Mouse (Mus musculus): ENCODE results near the gene Gm21887.
"Not testable (repeated sequence)": the region's sequence is repeated elsewhere in the genome, so short reads cannot be mapped to it uniquely, and the experiment has no call there.

- TF ChIP-seq CTCF, EP300 (IDR thresholded peaks at IDR 0.05): not testable (repeated sequence)
Observed at GRCm38 (mm10) chrX:170008179-170008467, 1.3 kb upstream of the Gm21887 start.

Data from lung, postnatal 0 days (tissue).